Comparison of ENCODE assay signal across 23 mouse cellular contexts in genomic region chr5:120968799-120969198, GRCm38 (mm10). TPM values are rescaled to one million over a fixed set of nuclear protein-coding genes. Genes with fewer than 3 reads are reported as not detected.
"Had no signal": no experiment of that assay in that cellular context is flagged by ENCODE, and none has a peak within 500 bp of the region (broad histone marks: within the 10 kb centered on the region; RNA-seq: fewer than 3 reads in every experiment).

No protein-coding gene starts in this region.

- DNase-seq: gastrocnemius, adult 2 months; gastrocnemius, postnatal 10 days; gastrocnemius, postnatal 25 days; heart, adult 18-20 months; heart, postnatal 10 days; heart, postnatal 4 days; kidney, adult 18-20 months; kidney, adult 8-10 months; kidney, postnatal 10 days; kidney, postnatal 25 days; kidney, postnatal 4 days; liver; liver, embryonic 13.5 days; liver, postnatal 0 days had no signal

RNA-seq across cellular contexts. Expression of gene Rph3a, which starts 41.1 kb away (rescaled TPM):
- total RNA-seq: gastrocnemius, adult 2 months; granulocyte monocyte progenitor cell, adult 5-6 weeks; heart, adult 18-20 months; heart, postnatal 10 days had no signal

RNA-seq across cellular contexts. Expression of gene Oas1d, which starts 54.5 kb away (rescaled TPM):
- total RNA-seq: gastrocnemius, adult 2 months; gastrocnemius, postnatal 10 days; gastrocnemius, postnatal 25 days; gastrocnemius, postnatal 4 days; granulocyte monocyte progenitor cell, adult 5-6 weeks; heart, adult 18-20 months; heart, adult 8-10 months; heart, postnatal 10 days; heart, postnatal 25 days; heart, postnatal 4 days; layer of hippocampus, adult 18-20 months; layer of hippocampus, postnatal 14 days; left cerebral cortex, adult 2 months; left cerebral cortex, postnatal 14 days; left cerebral cortex, postnatal 36 days had no signal
